Mouse (Mus musculus) erythroblast, embryonic 14.5 days (primary cell): Measurements from ENCODE around the gene Defb23. TPM values are rescaled to one million over a fixed set of nuclear protein-coding genes. Genes with fewer than 3 reads are reported as not detected.
"Not testable (repeated sequence)": the region's sequence is repeated elsewhere in the genome, so short reads cannot be mapped to it uniquely, and the experiment has no call there.

ENCODE experiments used
- H3K27me3 ChIP-seq: 2 replicates; pipeline ENCODE4 v1.6.1; 2012; ENCODE audit warnings: inconsistent platforms; ENCODE audit not compliant: control insufficient read depth
- H3K36me3 ChIP-seq: 2 replicates; pipeline ENCODE4 v1.6.1; 2012; ENCODE audit warnings: mild to moderate bottlenecking, inconsistent platforms; ENCODE audit not compliant: control insufficient read depth
- H3K4me1 ChIP-seq: 2 replicates; pipeline ENCODE4 v1.6.1; 2012; ENCODE audit warnings: inconsistent platforms; ENCODE audit not compliant: control insufficient read depth
- H3K4me3 ChIP-seq: replicated peaks from 2 replicates; pipeline ENCODE3; 2012; ENCODE audit warnings: moderate library complexity, mild to moderate bottlenecking, inconsistent platforms
- H3K9me3 ChIP-seq: 2 replicates; pipeline ENCODE4 v1.6.1; 2012; ENCODE audit warnings: low read length, inconsistent platforms, mixed read lengths; ENCODE audit not compliant: control insufficient read depth
- GATA1 ChIP-seq: IDR thresholded peaks from 2 replicates; pipeline ENCODE4 v1.6.1; 2012; ENCODE audit warnings: low read length, inconsistent platforms, mixed read lengths
- TAL1 ChIP-seq: IDR thresholded peaks from 3 replicates; pipeline ENCODE4 v1.6.1; 2012; ENCODE audit warnings: low read length, inconsistent platforms, mixed read lengths
- polyA plus RNA-seq: library from polyadenylated mRNA; stranded (reverse); fragments of >175 nt; gene quantifications from 2 replicates; pipeline ENCODE4 v1.2.3, GENCODE M21; 2012

The Defb23 gene
- polyA plus RNA-seq, 1 experiment, result not detected

- Histone ChIP-seq H3K36me3 (no peaks in the 10 kb centered on the region), H3K9me3 (no peaks in the 10 kb centered on the region), H3K4me1 (peaks cover 3% of the 10 kb centered on the region), H3K27me3 (no peaks in the 10 kb centered on the region), H3K4me3 (no peak overlapping the region)
- no peak for TF ChIP-seq TAL1
- TF ChIP-seq GATA1, result no peak
These were observed 17.8 kb downstream of the Defb23 start for GRCm38 (mm10) chr2:152446642-152447041.

- no peaks in the 10 kb centered on the region for H3K36me3 ChIP-seq
These were observed 21.1 kb downstream of the Defb23 start for GRCm38 (mm10) chr2:152443281-152443680.

GRCm38 (mm10) chr2:152442322-152442721 lies 22.1 kb downstream of the Defb23 start:
- no peaks in the 10 kb centered on the region for H3K36me3 ChIP-seq
- no peaks in the 10 kb centered on the region for H3K27me3 ChIP-seq
- H3K4me1 ChIP-seq, result peaks cover 6% of the 10 kb centered on the region
- no peak overlapping the region for H3K4me3 ChIP-seq
- no peaks in the 10 kb centered on the region for H3K9me3 ChIP-seq
- TF ChIP-seq TAL1 (no peak), GATA1 (no peak)

More at GRCm38 (mm10) chr2:152443281-152443680, 21.1 kb downstream of the Defb23 start:
- peaks cover 3% of the 10 kb centered on the region for H3K4me1 ChIP-seq
- H3K9me3 ChIP-seq, result no peaks in the 10 kb centered on the region
- H3K27me3 ChIP-seq, result no peaks in the 10 kb centered on the region
- H3K4me3 ChIP-seq, result no peak overlapping the region
- no peak for TF ChIP-seq GATA1
- no peak for TF ChIP-seq TAL1

GRCm38 (mm10) chr2:152439833-152440232 lies 24.6 kb downstream of the Defb23 start:
- Histone ChIP-seq H3K4me1 (peaks cover 9% of the 10 kb centered on the region), H3K36me3 (no peaks in the 10 kb centered on the region), H3K4me3 (no peak overlapping the region), H3K9me3 (no peaks in the 10 kb centered on the region), H3K27me3 (no peaks in the 10 kb centered on the region)
- TF ChIP-seq GATA1 (no peak), TAL1 (no peak)

DNA sequence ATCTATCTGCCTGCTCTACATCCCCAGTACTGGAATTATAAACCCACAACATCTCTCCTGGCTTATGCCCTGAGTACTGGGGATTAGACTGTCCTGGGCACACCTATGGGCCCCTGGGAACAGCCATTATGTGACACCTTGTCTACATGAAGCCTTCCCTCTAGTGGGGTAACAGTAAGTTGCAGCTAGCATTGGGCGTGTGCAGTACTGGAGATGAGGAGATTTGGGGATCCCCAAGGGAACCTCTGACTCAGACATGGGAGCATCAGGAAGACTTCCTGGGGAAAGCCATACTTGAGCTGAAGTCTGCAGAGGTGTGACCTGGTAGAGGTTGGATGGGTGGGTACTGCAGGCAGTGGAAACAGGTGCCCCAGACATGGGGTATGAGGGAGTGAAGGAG lies 25.5 kb downstream of the Defb23 start:
- peaks cover 9% of the 10 kb centered on the region for H3K4me1 ChIP-seq
- TF ChIP-seq TAL1, result no peak
- no peak for TF ChIP-seq GATA1

DNA sequence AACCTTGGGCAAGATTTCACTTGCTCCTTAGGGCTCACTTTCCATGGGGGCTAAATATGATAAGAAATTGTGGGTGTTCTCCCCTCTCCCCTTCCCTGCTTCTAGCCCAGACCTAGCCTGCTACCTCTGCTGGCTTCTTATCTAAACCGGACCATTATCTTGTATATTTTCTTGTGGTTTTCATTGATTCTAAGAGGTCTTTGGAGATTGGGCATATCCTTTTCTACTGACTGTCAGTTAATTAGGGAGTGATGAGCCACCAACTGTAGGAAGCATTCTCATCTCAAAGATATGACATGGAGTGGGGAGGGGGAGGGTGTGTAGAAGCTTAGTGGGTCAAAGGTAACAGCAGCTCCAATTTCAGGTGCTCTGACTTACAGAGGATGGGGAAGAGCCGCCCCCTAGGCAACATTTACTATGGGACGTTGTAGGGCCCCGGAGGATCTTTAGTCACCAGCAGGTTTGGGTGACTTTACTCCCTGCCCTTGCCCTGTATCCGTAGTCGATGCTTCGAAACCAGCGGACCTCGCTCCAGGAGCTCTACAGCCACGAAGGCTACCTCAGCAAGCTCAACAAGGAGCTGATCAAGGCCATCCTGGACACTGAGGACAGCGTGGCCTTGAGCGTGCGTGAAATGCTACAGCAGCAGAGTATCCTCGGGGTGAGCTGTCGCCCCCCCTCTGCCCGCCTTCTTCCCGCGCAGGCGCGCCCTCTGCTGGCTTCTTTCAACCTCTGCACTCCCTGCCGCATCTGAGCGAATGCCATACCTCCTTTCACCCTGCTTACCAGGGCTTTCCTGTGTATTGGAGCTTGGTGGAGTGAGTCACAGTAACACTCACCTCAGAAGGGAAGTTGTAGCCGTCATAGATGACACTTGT lies 27.2 kb downstream of the Defb23 start:
- Histone ChIP-seq H3K27me3 (no peaks in the 10 kb centered on the region), H3K4me3 (peak overlapping the region; percentile 60), H3K4me1 (peaks cover 9% of the 10 kb centered on the region), H3K36me3 (no peaks in the 10 kb centered on the region), H3K9me3 (no peaks in the 10 kb centered on the region)
- TF ChIP-seq GATA1 (no peak), TAL1 (no peak)

More for the DNA sequence above, 25.5 kb downstream of the Defb23 start:
- Histone ChIP-seq H3K4me3 (no peak overlapping the region), H3K9me3 (no peaks in the 10 kb centered on the region), H3K27me3 (no peaks in the 10 kb centered on the region), H3K36me3 (no peaks in the 10 kb centered on the region)

- Histone ChIP-seq H3K36me3 (no peaks in the 10 kb centered on the region), H3K4me3 (no peak overlapping the region), H3K9me3 (no peaks in the 10 kb centered on the region), H3K27me3 (no peaks in the 10 kb centered on the region), H3K4me1 (peaks cover 9% of the 10 kb centered on the region)
- no peak for TF ChIP-seq TAL1
- TF ChIP-seq GATA1, result no peak
These were observed 28.0 kb downstream of the Defb23 start for GRCm38 (mm10) chr2:152436405-152436901.

- H3K4me3 ChIP-seq, H3K27me3 ChIP-seq, H3K4me1 ChIP-seq, H3K36me3 ChIP-seq, H3K9me3 ChIP-seq: not testable (repeated sequence)
These were observed 35.9 kb downstream of the Defb23 start for GRCm38 (mm10) chr2:152428481-152428880.

DNA sequence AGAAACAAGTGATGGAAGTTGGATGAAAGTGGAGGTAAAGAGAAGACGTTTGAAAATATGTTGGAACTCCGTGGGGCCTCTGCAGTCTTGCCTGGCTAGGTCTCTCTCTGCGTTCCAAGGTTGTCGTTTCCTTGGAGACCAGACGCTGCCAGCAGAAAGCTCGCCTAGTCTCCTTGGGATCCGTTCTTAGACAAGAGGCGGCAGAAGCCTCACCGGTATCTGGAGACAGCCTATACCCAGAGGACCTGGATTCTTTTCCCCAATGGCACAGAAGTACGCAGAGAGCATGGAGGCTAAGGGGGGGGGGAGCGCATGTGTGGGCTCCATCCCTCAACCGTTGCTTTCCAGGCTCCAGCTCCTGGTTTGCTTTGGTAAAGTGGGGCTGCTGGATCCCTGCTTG lies 36.9 kb downstream of the Defb23 start:
- H3K9me3 ChIP-seq, result no peaks in the 10 kb centered on the region
- H3K4me3 ChIP-seq, result no peak overlapping the region
- H3K27me3 ChIP-seq, result peaks cover 2% of the 10 kb centered on the region; the same call in 1 of the 2 replicates
- H3K36me3 ChIP-seq, result no peaks in the 10 kb centered on the region
- TF ChIP-seq GATA1 (no peak), TAL1 (no peak)
- no peaks in the 10 kb centered on the region for H3K4me1 ChIP-seq

DNA sequence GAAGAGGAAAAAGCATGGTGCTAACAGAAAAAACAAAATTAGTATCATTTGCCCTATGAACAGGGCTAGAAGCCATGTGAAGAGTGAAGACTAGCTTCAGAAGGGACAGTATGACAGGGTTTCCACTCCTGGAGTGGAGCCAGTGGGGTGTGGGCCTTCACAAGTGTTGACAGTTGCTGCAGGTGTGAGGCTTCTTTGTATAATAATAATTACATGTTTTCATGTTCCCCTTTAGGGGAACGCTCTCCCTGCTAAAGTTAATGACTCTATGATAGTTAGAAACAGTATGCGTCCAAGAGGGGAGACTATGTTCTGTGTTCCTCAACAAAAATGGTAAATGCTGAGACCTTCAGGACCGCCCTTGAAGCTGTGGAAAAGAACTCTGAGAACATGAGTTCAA lies 48.6 kb downstream of the Defb23 start:
- peak overlapping the region; percentile 90 for H3K4me3 ChIP-seq

More for the DNA sequence above, 48.6 kb downstream of the Defb23 start:
- peaks cover 11% of the 10 kb centered on the region for H3K9me3 ChIP-seq
- peaks cover 21% of the 10 kb centered on the region for H3K36me3 ChIP-seq
- no peaks in the 10 kb centered on the region for H3K27me3 ChIP-seq
- H3K4me1 ChIP-seq, result peaks cover 45% of the 10 kb centered on the region
- TF ChIP-seq GATA1, result no peak
- no peak for TF ChIP-seq TAL1
